Mouse (Mus musculus) T-helper 1 cell (primary cell): ENCODE measurements around the gene Myo7a.

Experiments
- in situ Hi-C: fragments of 300-600 bp; cut with MboI, MseI; formaldehyde crosslinking; loops from one replicate; pipeline ENCODE4 v1.15.1; 2025; ENCODE audit warnings: high pct_unique_total_duplicates

Myo7a gene

GRCm38 (mm10) chr7:98142648-98143047 is 23.3 kb upstream of the Myo7a start:
- in situ Hi-C loops = no loop called here

GRCm38 (mm10) chr7:98142247-98142646 is 22.9 kb upstream of the Myo7a start:
- in situ Hi-C loops = no loop called here

GRCm38 (mm10) chr7:98141206-98141605 is 21.9 kb upstream of the Myo7a start:
- in situ Hi-C loops = no loop called here

- in situ Hi-C loops = no loop called here
Observed at GRCm38 (mm10) chr7:98140597-98140996, 21.3 kb upstream of the Myo7a start.

GRCm38 (mm10) chr7:98139216-98139615 is 19.9 kb upstream of the Myo7a start:
- in situ Hi-C loops = no loop called here

- in situ Hi-C loops = no loop called here
Observed at GRCm38 (mm10) chr7:98137995-98138394, 18.7 kb upstream of the Myo7a start.

GRCm38 (mm10) chr7:98137583-98137982 is 18.3 kb upstream of the Myo7a start:
- in situ Hi-C loops = no loop called here

- in situ Hi-C loops = no loop called here
Observed at GRCm38 (mm10) chr7:98131751-98132150, 12.4 kb upstream of the Myo7a start.

- in situ Hi-C loops = no loop called here
Observed at GRCm38 (mm10) chr7:98125473-98125872, 6.1 kb upstream of the Myo7a start.

- in situ Hi-C loops = no loop called here
Observed at GRCm38 (mm10) chr7:98124701-98125100, 5.4 kb upstream of the Myo7a start.

GRCm38 (mm10) chr7:98121673-98122072 is 2.3 kb upstream of the Myo7a start:
- in situ Hi-C loops = no loop called here

GRCm38 (mm10) chr7:98121241-98121640 is 1.9 kb upstream of the Myo7a start:
- in situ Hi-C loops = no loop called here

- in situ Hi-C loops = no loop called here
Observed at GRCm38 (mm10) chr7:98120325-98120724, 1.0 kb upstream of the Myo7a start.

- in situ Hi-C loops = loop anchor here (5.0 kb wide), 2 partner anchors 48 to 383 kb away; partner anchors contain the start of gene Aqp11
Observed at GRCm38 (mm10) chr7:98119961-98120232, 573 bp upstream of the Myo7a start.

GRCm38 (mm10) chr7:98117012-98117660 is 2.2 kb downstream of the Myo7a start:
- in situ Hi-C loops = loop anchor here (5.0 kb wide), 2 partner anchors 45 to 380 kb away; partner anchors contain the start of gene Aqp11

GRCm38 (mm10) chr7:98114656-98115055 is 4.7 kb downstream of the Myo7a start:
- in situ Hi-C loops = loop anchor here (5.0 kb wide), 2 partner anchors 42 to 377 kb away; partner anchors contain the start of gene Aqp11

- in situ Hi-C loops = no loop called here
Observed at GRCm38 (mm10) chr7:98111233-98111632, 8.1 kb downstream of the Myo7a start.

- in situ Hi-C loops = loop anchor here (10.0 kb wide), 1 partner anchor 355 kb away; no protein-coding TSS in a partner anchor
Observed at GRCm38 (mm10) chr7:98109771-98110170, 9.6 kb downstream of the Myo7a start.

GRCm38 (mm10) chr7:98108636-98109430 is 10.5 kb downstream of the Myo7a start:
- in situ Hi-C loops = loop anchor here (10.0 kb wide), 1 partner anchor 354 kb away; no protein-coding TSS in a partner anchor

GRCm38 (mm10) chr7:98106272-98106671 is 13.1 kb downstream of the Myo7a start:
- in situ Hi-C loops = loop anchor here (10.0 kb wide), 1 partner anchor 351 kb away; no protein-coding TSS in a partner anchor

- in situ Hi-C loops = loop anchor here (10.0 kb wide), 1 partner anchor 350 kb away; no protein-coding TSS in a partner anchor
Observed at GRCm38 (mm10) chr7:98104481-98105435, 14.6 kb downstream of the Myo7a start.

- in situ Hi-C loops = loop anchor here (10.0 kb wide), 1 partner anchor 349 kb away; no protein-coding TSS in a partner anchor
Observed at GRCm38 (mm10) chr7:98103942-98104292, 15.4 kb downstream of the Myo7a start.
